Mouse (Mus musculus): Measurements from ENCODE around the gene Samd1. TPM values are rescaled to one million over a fixed set of nuclear protein-coding genes. Genes with fewer than 3 reads are reported as not detected.
A peak's percentile ranks its signal among the peaks of the same experiment; 100 is the strongest.

The Samd1 gene
- total RNA-seq (2021), result 10 to 100 TPM; 15.6 to 16.7 TPM
- long read RNA-seq, experiment 1, partial matches to known transcripts, result 5 of 8 reads
- long read RNA-seq, experiment 1, other reads (novel, unspliced or antisense), result 1 of 8 reads
- long read RNA-seq, experiment 2, partial matches to known transcripts, result 1 of 5 reads
- long read RNA-seq, experiment 2, other reads (novel, unspliced or antisense), result 0 of 5 reads

DNA sequence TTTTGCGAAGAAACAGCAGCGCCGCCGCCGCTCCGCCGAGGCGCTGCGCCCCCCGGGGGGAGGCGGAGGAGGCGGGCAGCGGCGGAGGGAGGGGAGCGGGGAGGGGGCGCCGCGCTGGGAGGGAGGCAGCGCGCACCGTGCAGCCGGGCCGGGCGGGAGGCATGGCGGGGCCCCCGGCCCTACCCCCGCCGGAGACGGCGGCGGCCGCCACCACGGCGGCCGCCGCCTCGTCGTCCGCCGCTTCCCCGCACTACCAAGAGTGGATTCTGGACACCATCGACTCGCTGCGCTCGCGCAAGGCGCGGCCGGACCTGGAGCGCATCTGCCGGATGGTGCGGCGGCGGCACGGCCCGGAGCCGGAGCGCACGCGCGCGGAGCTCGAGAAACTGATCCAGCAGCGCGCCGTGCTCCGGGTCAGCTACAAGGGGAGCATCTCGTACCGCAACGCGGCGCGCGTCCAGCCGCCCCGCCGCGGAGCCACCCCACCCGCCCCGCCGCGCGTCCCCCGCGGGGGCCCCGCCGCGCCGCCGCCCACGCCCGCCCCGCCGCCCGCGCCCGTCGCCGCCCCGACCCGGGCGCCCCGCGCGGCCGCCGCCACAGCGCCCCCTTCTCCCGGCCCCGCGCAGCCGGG is at the start of gene Samd1:
Samd1 (plus strand) TSS at position 162 of the 631 bp plus-strand sequence.
- peak; percentile 57 for DNase-seq

- DNase-seq, result no peak
Observed at GRCm38 (mm10) chr8:83954749-83955105, 42.7 kb upstream of the Samd1 start.

DNA sequence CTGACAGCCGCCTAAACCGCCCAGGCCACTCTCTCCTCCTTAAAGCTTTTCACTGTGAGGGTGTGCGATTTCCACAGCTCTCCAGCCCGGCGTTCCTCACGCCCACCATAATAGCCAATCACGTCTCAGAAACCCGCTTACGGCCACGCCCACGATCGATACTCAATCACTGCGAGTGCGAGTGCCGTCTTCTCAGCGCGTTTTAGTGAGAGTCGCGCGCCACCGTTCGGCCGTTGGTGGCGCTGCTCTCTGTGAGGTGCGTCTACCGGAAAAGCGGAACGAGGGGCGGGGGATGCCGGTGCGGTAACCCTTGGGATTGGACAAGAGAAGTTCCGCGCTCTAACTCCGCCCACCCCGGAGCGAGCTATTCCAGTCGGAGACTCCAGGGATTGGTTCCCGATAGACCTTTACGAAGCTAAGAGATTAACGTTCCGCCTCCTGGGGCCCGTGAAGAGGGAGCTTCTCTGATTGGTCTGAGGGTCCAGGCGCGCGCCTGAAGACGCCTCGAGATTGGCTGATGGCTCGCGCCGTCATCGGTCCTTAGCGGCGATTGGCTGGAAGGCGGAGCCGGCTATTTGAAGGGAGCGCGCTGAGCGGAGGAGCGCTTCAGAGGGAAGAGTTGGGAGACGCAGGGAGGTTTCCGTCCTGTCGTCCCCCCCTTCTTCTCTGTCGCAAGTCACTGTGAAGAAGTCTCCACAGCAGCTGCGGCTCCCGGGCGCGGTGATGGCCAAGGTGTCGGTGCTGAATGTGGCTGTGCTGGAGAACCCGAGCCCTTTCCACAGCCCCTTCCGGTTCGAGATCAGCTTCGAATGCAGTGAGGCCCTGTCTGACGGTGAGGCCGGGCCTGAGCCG is 42.1 kb upstream of the Samd1 start, which contains the start of the genes Gm10644 and Asf1b:
Gm10644 (minus strand) TSS at position 100 of the 852 bp plus-strand sequence.
Asf1b (plus strand) TSS at position 402 of the 852 bp plus-strand sequence.
- DNase-seq, result peak; percentile 98

DNA sequence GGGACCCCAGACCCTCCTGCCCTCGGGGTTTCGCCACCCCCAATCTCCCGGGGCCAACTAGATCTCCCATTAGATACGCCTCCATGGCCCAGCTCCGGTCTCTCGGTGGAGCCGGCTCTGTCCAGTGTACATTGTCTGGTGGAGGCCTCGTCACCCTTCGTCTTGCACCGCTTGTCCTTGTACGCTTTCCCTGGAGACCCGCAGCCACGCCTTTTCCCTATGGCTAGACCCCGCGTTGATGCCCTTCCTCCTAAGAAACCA is 41.6 kb upstream of the Samd1 start:
- no peak for DNase-seq

DNA sequence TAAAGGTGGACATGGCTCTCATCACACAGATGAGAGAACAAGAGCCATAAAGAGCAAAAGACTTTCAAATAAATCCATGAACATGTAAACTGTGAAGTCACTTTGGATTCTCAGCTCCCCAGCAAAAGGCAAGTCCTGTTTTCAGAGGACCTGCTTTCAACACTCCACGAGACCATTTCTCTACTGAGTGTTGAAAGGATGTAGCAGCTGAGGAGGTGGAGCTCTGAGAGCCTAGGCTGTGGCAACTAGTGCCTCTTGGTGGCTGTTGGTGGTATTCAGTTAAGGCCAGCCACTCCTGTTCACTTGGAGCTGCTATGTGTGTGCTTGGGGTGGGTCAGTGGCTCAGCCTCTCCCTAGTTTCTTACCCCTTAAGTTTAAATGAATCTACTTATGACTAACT is 40.7 kb upstream of the Samd1 start:
- DNase-seq, result no peak

GRCm38 (mm10) chr8:83964015-83964765 is 33.3 kb upstream of the Samd1 start:
- peak; percentile 68 for DNase-seq

- no peak for DNase-seq
Observed at GRCm38 (mm10) chr8:83967701-83968100, 29.8 kb upstream of the Samd1 start.

DNA sequence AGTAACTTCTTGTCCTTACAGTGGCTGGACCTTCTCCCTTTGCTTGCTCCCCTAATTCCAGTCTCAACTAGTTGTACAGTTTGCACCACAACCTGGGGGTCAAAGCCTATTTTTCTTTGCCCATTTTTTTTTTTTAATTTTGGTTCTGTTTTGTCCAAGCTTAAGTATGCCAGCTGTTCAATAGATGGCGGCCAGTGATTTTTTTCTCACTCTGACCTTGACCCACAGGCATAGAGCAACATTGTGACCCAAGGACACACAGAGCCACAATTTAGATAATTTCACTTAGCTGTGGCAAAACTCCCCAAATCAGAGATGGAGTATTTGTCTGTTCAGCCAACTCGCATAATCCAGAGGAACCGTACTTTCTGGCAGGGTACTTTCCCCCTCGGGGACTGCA is 26.4 kb upstream of the Samd1 start:
- no peak for DNase-seq

DNA sequence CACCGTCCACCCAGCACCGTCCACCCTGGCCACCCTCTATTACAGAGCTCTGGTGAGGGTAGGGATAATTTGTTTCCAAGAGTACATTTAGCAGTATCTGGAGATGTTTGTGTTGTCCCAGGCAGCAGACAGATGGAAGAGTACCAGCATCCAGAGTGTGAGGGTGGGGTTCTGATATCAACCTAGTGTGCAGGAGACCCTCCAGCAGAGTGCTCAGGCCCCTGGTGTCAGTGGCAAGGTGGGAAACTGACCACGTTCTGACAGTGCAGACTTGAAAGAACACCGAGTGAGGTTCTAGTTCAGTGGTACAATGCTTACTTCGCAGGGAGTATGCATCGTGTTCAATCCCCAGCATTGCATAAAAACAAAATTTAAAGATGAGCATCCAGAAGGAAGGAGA is 25.8 kb upstream of the Samd1 start:
- no peak for DNase-seq

DNA sequence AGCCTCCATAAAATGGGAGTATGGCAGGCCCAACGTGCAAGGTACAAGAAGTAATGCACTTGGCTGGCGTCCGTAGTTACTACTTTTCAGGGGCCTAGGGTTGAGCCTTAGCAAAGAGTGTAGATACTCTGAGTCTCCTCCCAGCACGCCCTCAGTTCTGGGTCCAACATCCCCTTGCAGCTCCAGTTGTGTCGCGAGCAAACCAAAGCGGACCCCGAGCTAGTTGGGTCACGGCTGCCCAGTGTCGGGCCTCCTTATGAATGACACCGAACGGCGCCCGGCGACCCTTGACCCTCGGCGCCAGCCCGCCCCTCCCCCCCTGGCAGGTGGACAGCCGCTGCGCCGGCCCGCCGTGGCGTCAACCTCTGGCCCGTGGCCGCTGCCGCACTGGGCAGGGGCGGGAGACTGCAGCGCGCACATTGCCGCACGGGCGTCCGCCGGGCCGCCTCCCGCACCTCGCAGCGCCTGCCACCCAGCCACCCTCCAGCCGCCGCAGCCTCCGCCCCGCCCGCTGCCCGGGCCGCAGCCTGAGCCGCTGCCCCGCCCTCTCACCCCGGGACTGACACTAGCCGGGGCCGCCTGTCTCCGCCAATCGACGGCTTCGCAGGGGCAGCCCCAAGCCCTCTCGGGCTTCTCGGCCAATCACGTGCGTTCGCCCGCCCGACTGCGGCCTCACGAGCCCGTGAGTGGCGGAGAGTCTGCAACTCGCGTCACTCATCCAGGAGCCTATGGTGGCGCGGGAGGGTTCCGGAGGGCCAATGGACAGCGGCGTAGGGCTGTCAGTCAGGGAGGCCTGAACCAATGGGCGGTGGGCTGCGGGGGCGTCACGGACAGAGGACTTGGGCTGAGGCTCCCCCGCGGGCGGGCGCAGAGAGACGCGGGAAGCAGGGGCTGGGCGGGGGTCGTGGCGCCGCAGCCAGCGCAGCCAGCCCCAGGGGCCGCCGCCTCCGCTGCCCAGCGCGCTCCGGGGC is 25.0 kb upstream of the Samd1 start, which contains the start of gene Prkaca:
Prkaca (plus strand) TSS at position 844 of the 971 bp plus-strand sequence.
- DNase-seq, result peak; percentile 100

- peak; percentile 47 for DNase-seq
Observed at GRCm38 (mm10) chr8:83973161-83974031, 24.1 kb upstream of the Samd1 start.

DNA sequence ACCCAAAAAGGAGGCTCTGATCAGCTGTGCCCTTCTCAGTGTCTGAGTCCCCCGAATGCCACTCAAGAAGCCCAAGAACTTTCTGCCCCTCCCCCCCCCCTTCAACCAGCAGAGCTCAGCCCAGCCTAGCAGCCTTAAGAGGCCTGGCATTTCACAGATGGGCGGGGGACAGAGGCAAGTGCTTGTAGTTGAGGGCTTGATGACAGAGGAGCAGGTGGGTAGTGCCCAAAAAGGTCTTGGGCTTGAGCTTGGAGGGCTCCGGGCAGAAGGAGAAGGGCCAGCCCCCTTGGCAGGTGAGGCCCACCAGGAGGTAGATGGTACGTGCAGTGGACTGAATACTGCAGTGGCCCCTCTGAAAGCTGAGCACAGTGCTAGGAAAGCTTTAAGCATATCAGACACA is 23.0 kb upstream of the Samd1 start:
- DNase-seq, result no peak

GRCm38 (mm10) chr8:83976101-83976630 is 21.3 kb upstream of the Samd1 start:
- no peak for DNase-seq

DNA sequence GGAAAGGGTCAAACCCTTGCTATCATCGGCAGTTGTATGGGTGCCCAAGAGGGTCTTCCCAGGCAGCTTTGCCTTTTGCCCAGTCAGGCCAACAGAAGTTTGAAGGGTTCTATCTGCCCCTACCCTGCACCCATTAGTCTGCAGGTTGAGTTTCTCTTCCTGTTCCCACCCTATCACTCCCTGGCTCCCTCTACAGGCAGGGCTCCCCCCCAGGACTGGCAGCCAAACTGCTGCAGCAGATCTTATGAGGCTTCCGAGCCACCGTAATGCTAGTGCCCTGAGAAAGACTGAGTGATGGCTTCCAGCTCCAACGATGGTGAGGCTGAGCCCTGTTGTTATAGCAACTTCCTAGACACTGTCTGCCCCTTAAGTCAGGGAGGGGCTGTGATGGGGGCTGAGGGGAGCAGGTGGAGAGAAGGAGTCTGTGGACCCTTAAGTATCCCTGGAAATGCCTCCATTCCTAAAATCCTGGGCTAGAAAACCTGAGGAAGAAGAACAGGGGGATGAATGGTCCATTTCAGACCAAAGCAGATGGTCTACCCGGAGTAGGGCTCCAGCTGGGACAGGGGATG is 20.6 kb upstream of the Samd1 start:
- no peak for DNase-seq

DNA sequence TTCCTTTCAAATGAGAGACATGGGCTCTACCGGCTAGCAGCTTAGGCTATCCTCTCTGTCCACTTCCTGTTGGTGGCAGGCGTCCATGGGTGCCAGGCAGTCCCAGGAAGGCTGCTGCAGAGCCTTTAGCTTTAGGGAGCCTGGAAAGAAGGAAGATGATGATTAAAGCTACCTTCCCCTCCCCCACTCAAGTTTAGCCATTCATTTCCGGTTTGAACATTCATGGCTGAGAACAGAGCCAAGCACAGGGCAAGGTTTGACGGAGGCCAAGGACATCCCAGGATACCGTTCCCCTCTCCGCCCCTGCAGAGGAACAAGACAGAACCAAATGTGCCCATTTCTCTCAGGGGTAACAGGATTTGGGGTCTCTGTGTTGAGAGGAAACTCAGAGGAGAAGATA is 19.8 kb upstream of the Samd1 start:
- no peak for DNase-seq

GRCm38 (mm10) chr8:83978200-83978599 is 19.3 kb upstream of the Samd1 start:
- no peak for DNase-seq

- DNase-seq, result peak; percentile 79
Observed at GRCm38 (mm10) chr8:83980250-83980649, 17.2 kb upstream of the Samd1 start.

DNA sequence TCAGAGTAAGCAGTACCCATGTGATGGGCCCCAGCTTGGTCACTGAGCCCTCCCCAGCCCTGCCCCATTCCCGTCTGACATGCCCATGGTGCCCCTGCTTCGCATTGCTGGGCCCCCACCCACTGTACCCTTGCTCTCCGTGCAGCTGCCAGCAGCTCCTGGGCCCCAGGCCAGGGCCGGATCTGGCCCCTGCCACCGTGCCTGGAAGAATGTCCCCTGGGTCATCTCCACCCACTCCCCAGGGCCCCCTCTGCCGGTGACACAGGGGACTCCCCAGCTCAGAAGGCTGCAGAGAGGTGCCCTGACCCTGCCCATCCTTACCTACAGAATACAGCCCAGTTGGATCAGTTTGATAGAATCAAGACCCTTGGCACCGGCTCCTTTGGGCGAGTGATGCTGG is 16.6 kb upstream of the Samd1 start:
- DNase-seq, result peak; percentile 83

DNA sequence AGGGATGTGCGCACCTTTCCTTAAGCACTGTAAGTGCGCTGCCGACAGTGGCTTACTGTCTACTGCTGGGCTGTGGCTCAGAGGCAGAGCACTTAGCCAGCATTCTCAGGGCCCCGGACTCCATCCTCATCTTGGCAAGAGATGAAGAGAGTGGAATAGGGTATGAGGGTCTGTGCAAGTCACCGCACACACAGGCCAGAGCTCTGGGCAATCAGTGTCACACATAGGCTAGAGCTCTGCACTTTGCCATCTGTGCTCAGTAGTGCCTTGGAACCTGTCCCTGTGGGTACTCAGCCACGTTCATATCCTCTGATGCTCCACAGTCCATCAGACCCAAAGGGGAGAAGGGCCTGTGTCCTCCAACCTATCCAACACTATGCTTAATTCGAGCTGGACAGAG is 15.9 kb upstream of the Samd1 start:
- no peak for DNase-seq

DNA sequence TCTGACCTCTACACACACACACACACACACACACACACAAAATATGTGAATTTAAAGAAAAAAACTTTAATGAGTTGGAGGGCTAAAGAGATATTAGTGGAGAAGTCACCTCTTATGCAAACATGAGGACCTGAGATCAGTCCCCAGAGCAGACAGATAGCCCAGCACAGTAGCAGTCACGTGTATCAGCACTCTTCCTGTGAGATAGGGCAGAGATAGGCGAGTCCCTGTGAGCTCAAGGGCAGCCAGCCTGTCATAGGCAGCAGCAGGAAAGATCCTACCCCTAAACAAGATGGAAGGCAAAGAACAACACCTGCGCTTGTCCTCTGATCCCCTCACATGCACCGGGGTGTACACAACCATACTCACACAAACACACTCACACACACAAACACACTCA is 15.0 kb upstream of the Samd1 start:
- DNase-seq, result no peak
